Mouse (Mus musculus): ENCODE results near the gene Tyk2.

DNA sequence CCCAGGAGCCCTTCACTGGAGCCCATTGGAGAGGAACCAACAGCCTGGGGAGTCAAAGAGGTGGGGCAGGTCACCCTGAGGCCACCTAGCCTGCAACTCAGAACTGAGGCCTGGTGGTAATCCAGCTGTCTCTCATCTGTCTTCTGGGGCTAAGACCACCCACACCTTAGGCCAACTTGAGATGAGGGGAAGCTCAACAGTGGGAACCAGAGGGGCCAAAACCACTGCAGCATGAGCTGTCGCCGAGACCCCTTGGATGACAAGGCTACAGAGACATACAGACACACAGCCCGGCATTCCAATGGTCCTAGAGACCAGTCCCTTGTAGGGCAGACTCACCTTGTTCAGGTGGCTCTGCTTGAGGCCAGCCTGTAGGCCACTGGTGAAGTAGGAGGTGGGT, 55.4 kb downstream of the Tyk2 start:
- TF ChIP-seq ZC3H11A (IDR thresholded peaks at IDR 0.05; ENCODE audit: borderline replicate concordance, low read depth, low read length) (no peak), CHD2 (IDR thresholded peaks at IDR 0.05; ENCODE audit: low read depth, low read length) (no peak)
